Mouse (Mus musculus): ENCODE data around the gene Hist2h3b.
A peak's percentile ranks its signal among the peaks of the same experiment; 100 is the strongest.

The Hist2h3b gene

DNA sequence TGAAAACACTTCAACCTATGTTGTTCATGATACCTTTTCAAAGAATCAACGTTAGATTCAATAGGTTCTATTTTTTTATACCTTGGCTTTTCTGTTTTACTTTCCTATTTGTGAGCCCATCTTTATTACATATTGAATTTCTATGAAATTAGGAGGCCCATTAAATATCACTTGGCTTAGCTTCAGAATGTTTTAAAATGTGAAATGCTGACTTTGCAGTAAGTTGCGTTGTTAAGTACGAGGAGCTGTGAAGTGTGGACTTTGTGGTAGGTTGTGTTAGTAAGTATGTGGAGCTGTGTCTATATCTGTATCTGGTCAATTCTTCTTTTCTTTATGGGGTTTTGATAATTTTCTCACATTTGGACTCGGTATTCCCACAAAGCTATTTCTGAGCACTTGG lies 29.9 kb downstream of the Hist2h3b start:
- no peak for DNase-seq (ENCODE audit: low spot score)

DNA sequence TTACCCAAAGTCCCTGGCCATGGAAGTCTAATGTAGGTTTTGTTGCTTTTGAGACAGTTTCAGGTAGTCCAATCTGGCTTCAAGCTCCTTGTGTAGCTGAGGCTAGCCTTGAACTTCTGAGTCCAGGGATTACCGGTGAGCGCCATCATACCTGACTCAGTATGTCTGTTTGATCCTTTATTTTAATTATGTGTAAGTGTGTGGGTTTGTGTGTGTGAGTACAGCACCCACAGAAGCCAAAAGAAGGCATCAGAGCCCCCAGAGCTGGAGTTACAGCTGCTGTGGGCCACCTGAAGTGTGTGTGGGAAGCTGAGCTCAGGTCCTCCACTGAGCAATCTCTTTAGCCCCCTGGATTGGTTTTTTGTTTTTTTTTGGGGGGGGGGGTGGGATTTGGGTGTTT lies 31.1 kb downstream of the Hist2h3b start:
- no peak for DNase-seq (ENCODE audit: low spot score)

DNA sequence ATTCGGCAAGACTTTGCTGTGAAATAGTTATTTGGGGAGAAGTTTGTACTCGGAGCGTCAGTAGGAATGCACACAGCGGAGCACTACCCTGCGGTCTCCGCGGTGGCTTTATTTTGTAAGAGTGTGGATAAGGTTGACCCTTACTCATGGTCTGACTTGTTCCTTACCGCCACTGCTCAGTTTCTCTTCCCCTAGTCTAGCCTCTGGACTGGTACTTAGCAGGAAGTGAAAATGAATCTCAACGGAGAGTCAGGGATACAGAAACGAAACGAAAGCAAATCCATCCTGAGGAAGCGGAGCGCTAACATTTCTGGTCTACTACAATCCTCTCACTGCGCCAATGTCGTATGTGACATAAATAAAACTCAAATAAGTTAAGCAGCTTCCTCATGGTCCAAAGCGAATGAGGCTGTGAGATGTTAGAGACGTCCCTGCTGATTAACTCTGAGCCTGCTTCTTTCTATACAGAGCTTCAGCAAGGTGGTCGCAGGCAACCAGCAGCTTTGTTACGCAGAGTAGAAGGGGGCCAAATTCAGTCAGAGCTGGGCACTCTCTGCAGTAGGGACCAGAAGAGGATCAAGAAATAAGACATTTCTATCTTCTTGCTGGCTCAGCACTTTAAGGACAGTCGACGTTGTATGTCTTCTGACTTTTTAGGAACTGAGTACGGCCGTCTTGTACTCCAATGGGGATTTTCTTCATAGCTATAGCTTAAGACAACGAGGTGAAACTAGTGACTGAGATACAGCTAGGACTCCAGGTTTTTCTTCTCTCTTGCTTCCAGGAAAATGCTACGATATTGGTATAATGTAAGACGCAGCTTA lies 32.5 kb downstream of the Hist2h3b start:
- no peak for DNase-seq (ENCODE audit: low spot score)

DNA sequence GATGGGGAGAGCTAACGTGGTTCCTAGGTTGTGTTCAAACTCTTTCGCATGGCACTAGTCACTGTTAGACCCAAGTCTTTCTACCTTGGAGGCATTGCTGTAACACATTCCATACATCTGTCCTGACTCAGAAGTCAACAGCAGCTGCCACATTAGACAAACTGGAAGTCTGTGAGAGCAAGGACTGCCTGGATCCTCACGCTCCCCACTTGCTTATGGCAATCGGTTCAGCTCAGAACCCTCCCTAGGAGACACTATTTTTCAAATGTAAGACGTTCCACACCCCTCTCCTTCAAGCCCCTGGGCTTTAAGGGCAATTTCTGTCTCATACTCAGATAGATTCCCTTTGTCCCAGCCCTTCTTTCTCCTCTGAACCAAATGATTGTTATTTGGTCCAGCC lies 33.6 kb downstream of the Hist2h3b start:
- no peak for DNase-seq (ENCODE audit: low spot score)

DNA sequence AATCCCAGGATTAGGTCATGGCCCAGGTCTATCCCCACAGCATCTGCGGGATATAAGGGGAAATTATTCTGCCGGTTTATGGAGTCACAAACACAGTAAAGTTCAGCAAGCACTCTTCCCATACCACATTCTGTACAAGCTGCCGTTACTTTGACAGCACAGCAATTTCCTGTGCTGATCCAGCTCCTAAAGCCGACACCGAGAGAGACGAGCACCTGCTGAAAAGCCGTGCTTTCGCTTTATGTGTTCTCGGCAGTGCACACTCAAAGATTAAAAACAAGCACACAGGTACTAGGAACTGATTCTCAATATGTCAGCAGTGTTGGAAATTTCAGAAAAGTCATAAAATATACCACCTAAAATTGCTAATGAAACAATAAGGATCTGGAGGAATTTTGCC lies 38.1 kb downstream of the Hist2h3b start:
- DNase-seq (ENCODE audit: low spot score) = no peak

DNA sequence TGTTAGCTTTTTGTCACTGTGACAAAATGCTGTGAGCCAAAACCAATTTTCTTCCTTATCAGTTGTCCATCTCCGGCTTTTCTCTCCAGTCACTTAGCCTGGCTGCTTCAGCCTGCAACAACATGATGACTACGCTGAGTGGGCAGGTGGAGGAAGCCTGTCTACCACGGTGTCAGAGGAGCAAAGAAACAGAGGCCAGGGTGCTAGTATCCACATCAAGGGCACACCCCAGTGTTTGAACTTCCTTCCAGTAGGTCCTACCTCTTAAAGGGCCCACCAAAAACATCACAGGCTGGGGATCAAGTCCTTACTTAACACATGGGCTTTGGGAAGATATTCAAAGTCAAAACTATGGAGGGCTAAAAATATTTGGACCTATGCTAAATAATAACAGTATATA lies 41.0 kb downstream of the Hist2h3b start:
- no peak for DNase-seq (ENCODE audit: low spot score)

DNA sequence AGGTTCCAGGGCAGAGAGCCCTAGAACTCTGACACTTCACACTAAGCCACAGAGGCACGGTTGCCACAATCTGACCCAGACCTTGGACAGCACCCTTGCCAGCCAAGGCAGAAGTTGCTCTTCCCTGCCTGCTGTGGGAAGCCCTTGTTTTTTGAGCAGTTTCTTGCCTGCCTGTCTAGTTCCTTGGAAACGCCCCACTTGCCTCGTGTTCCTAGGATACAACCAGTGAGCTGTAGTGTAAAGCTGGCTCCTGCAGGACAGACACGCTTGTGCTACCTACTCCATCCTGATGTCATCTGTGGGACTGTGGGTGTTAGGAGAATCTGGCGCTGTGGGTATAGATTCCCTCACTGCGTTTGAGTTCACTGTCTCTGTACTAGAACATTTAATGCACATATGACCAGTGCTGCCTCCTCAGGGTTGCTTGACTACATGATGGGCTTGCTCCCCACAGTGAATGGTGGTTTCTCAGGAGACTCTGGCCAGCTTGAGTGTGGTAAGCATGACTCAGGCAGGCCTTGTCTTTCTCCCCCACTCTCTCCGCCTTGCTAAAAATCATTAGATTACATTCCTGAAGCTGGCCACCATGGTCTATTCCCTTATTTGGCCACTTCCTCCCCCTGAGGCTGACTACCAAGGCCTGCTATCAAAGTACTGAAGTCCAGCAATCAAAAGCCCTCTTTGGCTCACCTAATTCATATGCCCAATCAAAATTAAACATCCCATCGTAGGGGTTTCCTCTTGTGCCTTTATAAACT lies 44.1 kb downstream of the Hist2h3b start:
- DNase-seq (ENCODE audit: low spot score) = peak; percentile 16

All from MN1 (cell line).